Mouse (Mus musculus) heart, embryonic 16.5 days (tissue): ENCODE results near the gene Spata5. TPM values are rescaled to one million over a fixed set of nuclear protein-coding genes. Genes with fewer than 3 reads are reported as not detected.

Experiments used
- ATAC-seq: fragments of 200-750 bp; cut with Nextera tagmentation; replicated peaks from 2 replicates; pipeline ENCODE4 v1.8.0; 2017; ENCODE audit warnings: moderate number of reproducible peaks; ENCODE audit not compliant: insufficient read depth, low FRiP score; ENCODE audit errors: extremely low read depth
- H3K27ac ChIP-seq: fragments of 300-500 bp; sonication (generic); 2 replicates; pipeline ENCODE4 v1.5.1; 2014; ENCODE audit warnings: mild to moderate bottlenecking, low read length, control low read depth, moderate library complexity
- H3K27me3 ChIP-seq: fragments of 300-500 bp; sonication (generic); 2 replicates; pipeline ENCODE4 v1.6.1; 2014; ENCODE audit warnings: low read length, mixed read lengths; ENCODE audit not compliant: control insufficient read depth, insufficient read depth
- H3K36me3 ChIP-seq: fragments of 300-500 bp; sonication (generic); 2 replicates; pipeline ENCODE4 v1.6.1; 2014; ENCODE audit not compliant: control insufficient read depth, insufficient read depth
- H3K4me1 ChIP-seq: fragments of 300-500 bp; sonication (generic); 2 replicates; pipeline ENCODE4 v1.6.1; 2014; ENCODE audit warnings: low read length, mixed read lengths; ENCODE audit not compliant: control insufficient read depth, insufficient read depth
- H3K4me2 ChIP-seq: fragments of 300-500 bp; sonication (generic); 2 replicates; pipeline ENCODE4 v1.6.1; 2014; ENCODE audit warnings: low read depth, mild to moderate bottlenecking, control low read depth, low read length
- H3K4me3 ChIP-seq: fragments of 300-500 bp; sonication (generic); 2 replicates; pipeline ENCODE4 v1.5.1; 2014; ENCODE audit warnings: mild to moderate bottlenecking, control low read depth, low read length
- H3K9ac ChIP-seq: fragments of 300-500 bp; sonication (generic); 2 replicates; pipeline ENCODE4 v1.6.1; 2014; ENCODE audit warnings: low read length, control low read depth
- H3K9me3 ChIP-seq: fragments of 300-500 bp; sonication (generic); replicated peaks from 2 replicates; pipeline ENCODE4 v1.6.1; 2016; ENCODE audit warnings: low read length; ENCODE audit not compliant: control insufficient read depth
- WGBS: fragments of 180-500 bp; shearing (Covaris S2); extraction: QIAGEN DNeasy Blood & Tissue Kit; methylation state at CpG from one replicate; pipeline ENCODE4 v1.1.7; 2014; 5-methylcytosine and 5-hydroxymethylcytosine counted together
- polyA plus RNA-seq: library from polyadenylated mRNA; unstranded; fragments of >200 nt; fragmentation: Nextera tagmentation; extraction: Ambion mirVana; gene quantifications from 2 replicates; pipeline ENCODE4 v1.2.1, GENCODE M21; 2015

The Spata5 gene
- polyA plus RNA-seq, 1 experiment from 2014 or later: 20.8 TPM

DNA sequence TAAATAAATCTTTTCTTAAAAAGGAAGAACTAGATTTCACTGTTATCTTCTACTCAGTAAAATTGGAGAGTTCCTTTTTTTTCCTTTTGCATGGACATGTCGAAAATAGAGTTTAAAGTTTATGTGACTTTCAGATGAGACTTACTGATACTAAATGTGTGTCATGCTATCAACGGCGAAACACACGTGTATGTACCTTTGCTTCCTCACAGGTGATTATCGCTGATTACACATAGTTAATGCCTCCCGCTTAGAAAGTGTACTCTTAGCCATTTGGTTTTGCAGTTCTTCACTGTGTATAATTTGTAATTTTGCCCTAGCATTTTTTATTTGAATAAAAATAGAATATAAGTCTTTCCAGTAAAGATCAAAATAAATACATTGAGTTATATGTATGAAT is 146.4 kb downstream of the Spata5 start:
- ATAC-seq: no peak
- H3K4me1 ChIP-seq: no peaks in the 10 kb centered on the region
- no peak overlapping the region for H3K27ac ChIP-seq
- H3K36me3 ChIP-seq: no peaks in the 10 kb centered on the region
- H3K27me3 ChIP-seq: no peaks in the 10 kb centered on the region
- H3K4me3 ChIP-seq: no peak overlapping the region
- WGBS: 93% methylated on average over 6 of the region's 6 CpGs
- no peak overlapping the region for H3K4me2 ChIP-seq
- no peaks in the 10 kb centered on the region for H3K9me3 ChIP-seq
- H3K9ac ChIP-seq: no peak overlapping the region

DNA sequence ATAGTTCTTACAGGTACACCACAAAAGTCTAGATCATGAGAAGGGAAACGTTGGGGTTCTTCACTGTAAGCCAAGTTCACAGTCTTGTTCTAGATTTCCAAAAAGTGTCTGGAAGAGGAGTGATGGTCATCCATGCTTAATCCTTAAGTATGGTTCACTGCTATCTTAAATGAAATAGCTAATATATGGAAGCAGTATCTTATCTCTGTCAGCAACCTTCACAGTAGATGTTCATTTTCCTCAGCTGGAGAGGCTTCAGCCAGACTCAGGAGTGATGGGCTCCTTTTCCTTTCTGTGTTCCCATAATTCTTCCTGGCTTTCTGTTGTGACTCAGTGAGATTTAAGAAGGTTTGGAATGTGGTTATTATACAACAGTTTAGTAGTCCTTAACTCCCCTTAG is 147.8 kb downstream of the Spata5 start:
- Histone ChIP-seq H3K4me3 (no peak overlapping the region), H3K27ac (no peak overlapping the region), H3K36me3 (no peaks in the 10 kb centered on the region), H3K27me3 (no peaks in the 10 kb centered on the region), H3K9ac (no peak overlapping the region), H3K4me1 (no peaks in the 10 kb centered on the region), H3K9me3 (no peaks in the 10 kb centered on the region), H3K4me2 (no peak overlapping the region)
- 79% methylated on average over 1 of the region's 1 CpGs for WGBS
- ATAC-seq: no peak

DNA sequence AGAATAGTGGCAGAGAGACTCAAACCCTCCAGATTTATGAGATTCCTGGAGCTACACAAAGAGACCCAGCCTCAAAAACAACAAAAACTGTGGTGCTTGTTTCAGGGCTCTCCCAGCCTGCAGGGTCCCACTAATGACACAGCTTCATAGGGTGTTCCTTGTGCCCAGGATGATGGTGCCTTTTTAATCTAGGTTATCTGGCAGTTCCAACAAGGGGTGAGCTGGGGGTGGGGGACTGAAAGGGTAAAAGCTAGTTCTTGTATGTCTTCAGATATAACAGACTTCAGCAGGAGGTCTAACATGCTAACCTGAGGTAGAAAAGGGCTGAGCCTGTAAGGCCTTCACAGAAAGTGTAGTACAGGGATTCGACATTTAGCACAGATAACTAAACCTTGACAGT is 149.1 kb downstream of the Spata5 start:
- no peak overlapping the region for H3K4me3 ChIP-seq
- 79% methylated on average over 1 of the region's 1 CpGs for WGBS
- H3K4me2 ChIP-seq: no peak overlapping the region

DNA sequence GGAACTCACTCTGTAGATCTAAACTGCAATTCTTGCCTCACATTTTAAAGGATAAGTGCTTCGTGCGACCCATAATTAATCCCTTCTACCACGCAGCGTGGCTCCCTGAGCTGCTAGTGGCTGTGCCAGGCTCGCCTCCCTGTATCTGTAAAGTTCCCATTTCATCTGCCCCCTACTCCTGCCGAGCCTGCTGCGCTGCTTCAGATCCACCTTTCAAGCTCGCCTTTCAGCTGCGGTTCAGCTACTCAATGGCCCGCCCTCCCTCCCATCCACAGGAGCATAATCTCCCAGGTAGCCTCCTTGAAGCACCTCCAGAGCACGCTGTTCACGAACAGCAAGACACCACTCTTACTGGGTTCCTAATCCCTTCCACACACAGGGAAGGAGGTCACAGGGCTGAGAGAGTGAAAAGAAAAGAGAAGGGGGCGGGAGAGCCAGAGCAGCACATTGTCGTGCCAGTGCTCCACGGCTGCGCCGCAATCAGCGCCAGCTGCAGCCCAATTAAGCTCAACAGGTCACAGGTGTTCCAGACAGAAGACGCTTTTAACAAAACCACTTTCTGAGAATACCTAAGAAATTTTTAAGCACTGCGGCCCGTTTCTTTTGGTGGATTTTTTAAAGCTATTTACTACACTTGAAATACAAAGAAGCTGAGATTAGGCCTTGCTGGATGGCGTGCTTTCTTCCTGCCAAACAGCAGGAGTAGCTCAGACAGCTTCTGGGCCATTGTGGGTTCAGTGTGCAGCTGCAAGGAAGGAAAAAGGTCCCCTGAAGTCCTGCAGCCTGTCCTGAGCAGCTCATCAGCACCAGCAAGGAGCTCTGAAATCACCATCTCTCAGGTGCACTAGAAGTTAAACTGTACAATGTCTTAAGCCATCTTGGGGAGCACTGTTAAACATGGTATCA is 150.2 kb downstream of the Spata5 start:
- Histone ChIP-seq H3K4me2 (no peak overlapping the region), H3K9ac (no peak overlapping the region), H3K27ac (no peak overlapping the region), H3K36me3 (no peaks in the 10 kb centered on the region), H3K4me1 (no peaks in the 10 kb centered on the region), H3K9me3 (no peaks in the 10 kb centered on the region), H3K4me3 (no peak overlapping the region), H3K27me3 (no peaks in the 10 kb centered on the region)
- WGBS: 66% methylated on average over 22 of the region's 22 CpGs
- ATAC-seq: no peak

More for the DNA sequence above, 149.1 kb downstream of the Spata5 start:
- H3K36me3 ChIP-seq: no peaks in the 10 kb centered on the region
- no peak overlapping the region for H3K27ac ChIP-seq
- no peak overlapping the region for H3K9ac ChIP-seq
- no peaks in the 10 kb centered on the region for H3K9me3 ChIP-seq
- no peak for ATAC-seq
- no peaks in the 10 kb centered on the region for H3K27me3 ChIP-seq
- H3K4me1 ChIP-seq: no peaks in the 10 kb centered on the region

DNA sequence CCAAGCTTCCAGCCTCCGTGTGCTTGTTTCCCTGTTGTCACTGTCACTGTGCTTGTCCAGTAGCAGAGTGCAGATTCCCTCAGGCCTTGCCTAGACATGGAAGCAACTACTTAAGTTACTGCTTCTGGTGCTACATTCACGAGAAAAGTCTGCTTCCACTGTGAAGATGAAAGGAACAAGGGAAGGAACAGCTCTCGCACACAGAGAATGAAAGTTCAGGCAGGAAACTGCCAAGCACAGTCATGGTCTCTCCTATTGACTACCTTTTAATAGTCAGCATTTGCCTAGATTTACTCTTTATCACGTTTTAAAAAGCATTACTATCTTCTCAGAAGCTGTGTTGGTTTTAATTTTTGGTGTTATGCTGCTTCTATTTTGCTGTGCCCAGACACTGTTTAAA is 151.9 kb downstream of the Spata5 start:
- H3K4me3 ChIP-seq: no peak overlapping the region
- no peak for ATAC-seq
- H3K27me3 ChIP-seq: no peaks in the 10 kb centered on the region
- no peak overlapping the region for H3K9ac ChIP-seq
- no peak overlapping the region for H3K27ac ChIP-seq
- H3K36me3 ChIP-seq: no peaks in the 10 kb centered on the region
- no peaks in the 10 kb centered on the region for H3K9me3 ChIP-seq
- no peaks in the 10 kb centered on the region for H3K4me1 ChIP-seq
- no peak overlapping the region for H3K4me2 ChIP-seq
- WGBS: 66% methylated on average over 4 of the region's 4 CpGs

DNA sequence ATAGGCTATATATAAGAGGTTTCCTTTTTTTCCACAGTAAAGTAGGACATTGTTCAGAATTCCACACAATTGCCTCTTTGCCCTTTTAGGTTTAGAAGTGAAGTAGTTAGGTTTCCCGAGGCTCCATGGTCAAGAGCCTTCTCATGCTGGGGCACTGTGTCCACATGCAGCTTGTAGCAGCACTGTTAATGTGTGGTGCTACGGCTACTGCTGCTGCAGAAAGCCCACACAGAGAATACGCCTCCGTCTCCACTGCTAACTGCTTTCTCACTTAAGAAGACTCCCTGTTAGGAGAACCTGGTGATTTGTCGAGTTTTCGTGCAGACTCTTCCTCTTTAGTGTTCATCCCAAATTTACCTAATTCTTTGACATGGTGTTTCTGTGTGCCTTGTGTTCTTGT is 152.4 kb downstream of the Spata5 start:
- ATAC-seq: no peak
- Histone ChIP-seq H3K4me3 (no peak overlapping the region), H3K4me2 (no peak overlapping the region), H3K36me3 (no peaks in the 10 kb centered on the region), H3K27ac (no peak overlapping the region), H3K9ac (no peak overlapping the region), H3K9me3 (no peaks in the 10 kb centered on the region), H3K27me3 (no peaks in the 10 kb centered on the region), H3K4me1 (no peaks in the 10 kb centered on the region)
- WGBS: 81% methylated on average over 6 of the region's 6 CpGs

DNA sequence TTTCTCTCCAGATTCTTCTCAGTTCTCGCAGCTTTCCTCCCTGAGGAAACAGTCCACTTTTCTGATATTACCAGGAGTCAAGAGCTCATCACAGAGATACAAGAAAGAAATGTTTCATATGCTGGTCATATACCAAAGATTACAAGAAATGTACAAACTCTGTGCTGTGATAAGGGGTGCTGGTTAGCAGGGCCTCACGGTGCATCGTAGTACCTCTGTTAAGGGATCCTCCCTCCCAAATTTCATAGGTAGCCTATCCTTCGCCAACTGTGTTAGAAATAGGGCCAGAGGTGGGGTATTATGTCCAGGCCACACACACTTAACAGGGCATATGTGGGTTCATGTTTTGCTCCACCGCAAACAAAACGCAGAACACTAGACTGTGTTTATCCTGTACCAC is 157.1 kb downstream of the Spata5 start:
- ATAC-seq: no peak
- Histone ChIP-seq H3K4me1 (no peaks in the 10 kb centered on the region), H3K4me3 (no peak overlapping the region), H3K9me3 (no peaks in the 10 kb centered on the region), H3K9ac (no peak overlapping the region), H3K27me3 (no peaks in the 10 kb centered on the region), H3K4me2 (no peak overlapping the region), H3K36me3 (0 out of 2 replicates have a peak, but pooled peaks cover 3% of the 10 kb centered on the region), H3K27ac (no peak overlapping the region)
- 92% methylated on average over 6 of the region's 6 CpGs for WGBS

DNA sequence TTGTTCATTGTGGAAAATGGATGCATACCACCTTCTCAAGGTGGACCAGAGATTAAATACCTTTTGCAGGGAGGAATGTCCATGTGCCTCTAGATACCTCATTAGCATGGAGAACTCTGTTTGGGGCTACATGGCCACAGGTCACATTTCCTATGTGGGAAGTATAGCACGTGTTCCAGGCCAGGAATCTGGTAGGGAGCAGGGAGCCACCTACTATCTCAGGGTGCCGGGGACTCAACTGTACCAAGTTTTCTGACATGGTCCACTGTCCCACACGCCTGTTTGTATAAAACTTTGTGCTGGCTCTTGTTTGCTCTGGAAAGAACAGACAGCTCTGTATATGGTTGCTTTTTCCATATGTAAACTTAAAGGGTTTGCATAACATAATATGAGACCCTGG is 158.0 kb downstream of the Spata5 start:
- 92% methylated on average over 3 of the region's 3 CpGs for WGBS
- 0 out of 2 replicates have a peak, but pooled peaks cover 3% of the 10 kb centered on the region for H3K36me3 ChIP-seq
- no peak for ATAC-seq
- no peak overlapping the region for H3K4me2 ChIP-seq
- H3K9ac ChIP-seq: no peak overlapping the region
- no peak overlapping the region for H3K4me3 ChIP-seq
- no peak overlapping the region for H3K27ac ChIP-seq
- no peaks in the 10 kb centered on the region for H3K9me3 ChIP-seq
- H3K27me3 ChIP-seq: no peaks in the 10 kb centered on the region
- H3K4me1 ChIP-seq: no peaks in the 10 kb centered on the region

DNA sequence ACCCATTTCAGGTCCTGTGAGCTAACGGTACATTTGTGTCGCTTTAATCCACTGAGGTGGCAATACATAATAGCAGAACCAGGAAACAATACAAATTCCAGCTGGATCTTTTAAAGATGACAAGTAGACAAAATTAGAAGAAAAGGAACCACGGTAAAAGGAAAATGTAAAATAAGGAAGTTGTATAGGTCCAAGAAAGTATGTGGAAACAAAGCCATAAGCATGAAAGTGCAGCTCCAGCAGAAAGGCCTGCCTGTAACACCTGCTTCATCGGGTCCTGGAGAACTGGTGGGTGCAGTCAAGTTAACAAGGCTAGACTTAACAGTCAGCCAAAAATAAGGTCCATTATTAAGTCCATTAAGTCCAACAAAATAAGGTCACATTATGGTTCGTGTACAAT is 164.9 kb downstream of the Spata5 start:
- ATAC-seq: no peak
- no peaks in the 10 kb centered on the region for H3K36me3 ChIP-seq
- no peak overlapping the region for H3K4me3 ChIP-seq
- no peak overlapping the region for H3K27ac ChIP-seq
- H3K9ac ChIP-seq: no peak overlapping the region
- H3K9me3 ChIP-seq: no peaks in the 10 kb centered on the region
- H3K4me2 ChIP-seq: no peak overlapping the region
- WGBS: 78% methylated on average over 5 of the region's 5 CpGs
- H3K27me3 ChIP-seq: no peaks in the 10 kb centered on the region
- peaks cover 6% of the 10 kb centered on the region; the same call in 1 of the 2 replicates for H3K4me1 ChIP-seq
